Comparison of ENCODE assay signal across 9 mouse cellular contexts in the genomic region with DNA sequence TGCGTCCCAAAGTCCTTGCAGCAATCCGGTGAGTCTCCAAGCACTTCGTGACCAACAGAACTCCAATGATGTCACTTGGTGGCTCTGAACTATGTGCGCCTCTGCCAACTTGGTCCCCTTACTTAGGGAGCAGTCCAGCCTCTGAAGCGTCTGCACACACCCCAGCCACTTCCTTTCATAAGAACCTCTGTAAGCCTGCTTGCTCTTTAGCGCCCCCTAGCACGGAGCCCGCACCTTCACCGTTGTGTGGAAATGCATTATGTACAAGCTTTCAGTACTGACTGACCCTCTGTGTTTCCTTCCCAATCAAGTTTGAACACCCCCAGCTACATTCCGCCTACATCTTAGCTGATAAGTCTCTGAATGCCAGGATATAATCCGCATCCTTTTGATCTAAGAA.
A peak's percentile ranks its signal among the peaks of the same experiment; 100 is the strongest.
DNase-seq lines count a peak whose midpoint lies in the region; ATAC-seq and TF ChIP-seq lines count a peak whose summit lies in the region.
"Had no signal": no experiment of that assay in that cellular context is flagged by ENCODE, and none has a peak within 500 bp of the region (broad histone marks: within the 10 kb centered on the region; RNA-seq: fewer than 3 reads in every experiment).

No protein-coding gene starts in this region.

- dilution Hi-C loops in CH12.LX (cut with MboI; ENCODE audit: extremely low pct_ligation_motif_present, extremely low pct_unique_long_range_greater_than_20kb, low sequenced_read_pairs): no loop called here

- H3K27ac ChIP-seq in heart, embryonic 11.5 days (ENCODE audit: low read depth, low read length): no peak overlapping the region
- H3K27ac ChIP-seq in CH12.LX (ENCODE audit: insufficient read depth, low read depth): no peak overlapping the region
- no peak overlapping the region for H3K27ac ChIP-seq in liver, embryonic 13.5 days
- H3K27ac ChIP-seq: liver, embryonic 15.5 days had no signal

- no peak overlapping the region for H3K9ac ChIP-seq in heart, embryonic 11.5 days (ENCODE audit: low read depth, low read length)
- H3K9ac ChIP-seq in CH12.LX (ENCODE audit: insufficient read depth, low read depth): no peak overlapping the region
- no peak overlapping the region for H3K9ac ChIP-seq in liver, embryonic 13.5 days
- H3K9ac ChIP-seq: liver, embryonic 15.5 days had no signal

- TF ChIP-seq CTCF in CH12.LX (conservative IDR thresholded peaks at IDR 0.05 in 1 of 2, IDR thresholded peaks at IDR 0.05 in 1 of 2; ENCODE audit: low read depth in 2 of 2, low read length in 2 of 2): peak; percentile 68 to 74

- no peak for ATAC-seq in heart, embryonic 11.5 days (replicated peaks; ENCODE audit: insufficient number of reproducible peaks, low FRiP score, low TSS enrichment)
- ATAC-seq in liver, embryonic 13.5 days (ENCODE audit: low read depth): no peak

- no peak for TF ChIP-seq POLR2A in CH12.LX (IDR thresholded peaks at IDR 0.05; ENCODE audit: low read depth, low read length)

- 60% methylated on average over 11 of the region's 11 CpGs for WGBS in heart, embryonic 11.5 days (ENCODE audit: insufficient replicate concordance)
- 56% methylated on average over 11 of the region's 11 CpGs for WGBS in liver, embryonic 13.5 days (ENCODE audit: insufficient replicate concordance)

- peaks cover 11% of the 10 kb centered on the region for H3K36me3 ChIP-seq in heart, embryonic 11.5 days (ENCODE audit: control insufficient read depth, insufficient read depth, low read length)
- H3K36me3 ChIP-seq in CH12.LX (replicated peaks in 1 of 2; ENCODE audit: control insufficient read depth in 1 of 2, insufficient read depth in 1 of 2, low read length in 1 of 2): no peaks in the 10 kb centered on the region
- H3K36me3 ChIP-seq in liver, embryonic 13.5 days: peaks cover 18% of the 10 kb centered on the region; the same call in 1 of the 2 replicates

- peaks cover 16% of the 10 kb centered on the region for H3K4me1 ChIP-seq in heart, embryonic 11.5 days (ENCODE audit: control insufficient read depth, insufficient read depth, low read length)
- H3K4me1 ChIP-seq in CH12.LX (ENCODE audit: control insufficient read depth in 1 of 2, insufficient read depth in 2 of 2): peaks cover 12 to 31% of the 10 kb centered on the region in 2 experiments
- H3K4me1 ChIP-seq in liver, embryonic 13.5 days (replicated peaks): peaks cover 5% of the 10 kb centered on the region; the same call in 1 of the 2 replicates
- H3K4me1 ChIP-seq: liver, embryonic 15.5 days had no signal

- peak; percentile 82 for DNase-seq in heart, adult 11 months
- DNase-seq in CH12.LX (ENCODE audit: extremely low read depth): peak; percentile 58
- peak; percentile 27 for DNase-seq in c-Kit-positive CD71-positive TER-119-negative erythroid progenitor cells, embryonic 14.5 days (ENCODE audit: low read depth)
- DNase-seq in liver, embryonic 13.5 days: peak; percentile 32
- DNase-seq in thymus, adult 18-20 months: peak; percentile 11 to 18
- DNase-seq in left cerebral cortex, adult 18-20 months (ENCODE audit: low spot score in 2 of 2): no peak
- no peak for DNase-seq in right cerebral cortex, postnatal 14 days

- no peaks in the 10 kb centered on the region for H3K27me3 ChIP-seq in heart, embryonic 11.5 days (ENCODE audit: control insufficient read depth, insufficient read depth, low read length)
- H3K27me3 ChIP-seq in CH12.LX (replicated peaks): no peaks in the 10 kb centered on the region
- no peaks in the 10 kb centered on the region for H3K27me3 ChIP-seq in liver, embryonic 13.5 days
- H3K27me3 ChIP-seq: liver, embryonic 15.5 days had no signal

- no peak overlapping the region for H3K4me3 ChIP-seq in heart, embryonic 11.5 days (ENCODE audit: low read depth, low read length)
- no peak overlapping the region for H3K4me3 ChIP-seq in CH12.LX (replicated peaks in 1 of 3; ENCODE audit: low read depth in 2 of 3, low read length in 2 of 3, poor library complexity in 1 of 3)
- H3K4me3 ChIP-seq in liver, embryonic 13.5 days (replicated peaks): no peak overlapping the region
- H3K4me3 ChIP-seq: liver, embryonic 15.5 days had no signal

- in situ Hi-C loops in CH12.LX (cut with MboI; ENCODE audit: low pct_ligation_motif_present, low pct_unique_long_range_greater_than_20kb, low sequenced_read_pairs): no loop called here

- no peak for TF ChIP-seq EP300 in CH12.LX (IDR thresholded peaks at IDR 0.05; ENCODE audit: low read length)

- H3K79me2 ChIP-seq in CH12.LX (replicated peaks; ENCODE audit: control insufficient read depth, extremely low read depth, insufficient read depth, poor library complexity, severe bottlenecking): no peaks in the 10 kb centered on the region

- TF ChIP-seq RAD21 in CH12.LX (IDR thresholded peaks at IDR 0.05; ENCODE audit: low read depth, low read length): peak; percentile 24

- H3K4me2 ChIP-seq in heart, embryonic 11.5 days: no peak overlapping the region
- H3K4me2 ChIP-seq in CH12.LX (ENCODE audit: insufficient read depth, low read depth, poor library complexity, severe bottlenecking): no peak overlapping the region
- no peak overlapping the region for H3K4me2 ChIP-seq in liver, embryonic 13.5 days
- H3K4me2 ChIP-seq: liver, embryonic 15.5 days had no signal

- H3K9me3 ChIP-seq in heart, embryonic 11.5 days (replicated peaks; ENCODE audit: control insufficient read depth, low read length): no peaks in the 10 kb centered on the region
- H3K9me3 ChIP-seq in CH12.LX (replicated peaks; ENCODE audit: low read length): no peaks in the 10 kb centered on the region
- no peaks in the 10 kb centered on the region for H3K9me3 ChIP-seq in liver, embryonic 13.5 days (replicated peaks)
- H3K9me3 ChIP-seq: liver, embryonic 15.5 days had no signal

TF ChIP-seq in CH12.LX, 34 proteins besides CTCF, POLR2A, EP300 and RAD21:
- no peak for TF ChIP-seq SIN3A (IDR thresholded peaks at IDR 0.05; ENCODE audit: low read length)
- TF ChIP-seq SMC3 (IDR thresholded peaks at IDR 0.05; ENCODE audit: low read depth, low read length): peak; percentile 39
TF ChIP-seq in CH12.LX: peak in this region for 1.

Comparison
In these comparisons a context has a peak if more than half of its experiments do, and no peak if none do; other contexts are left out.
1. DNase-seq: peak in heart, adult 11 months (single experiment), CH12.LX (single experiment), c-Kit-positive CD71-positive TER-119-negative erythroid progenitor cells, embryonic 14.5 days (single experiment), liver, embryonic 13.5 days (single experiment) and thymus, adult 18-20 months (2 of 2); none in left cerebral cortex, adult 18-20 months (0 of 2) and right cerebral cortex, postnatal 14 days (single experiment).